Mouse (Mus musculus) stomach, postnatal 0 days (tissue): ENCODE data around the gene Ccdc159.

Experiments
- CTCF ChIP-seq: IDR thresholded peaks from 2 replicates; pipeline ENCODE4 v1.5.1; 2016; ENCODE audit warnings: antibody characterized with exemption, low read depth, mild to moderate bottlenecking, moderate library complexity
- EP300 ChIP-seq: optimal IDR thresholded peaks from 2 replicates; pipeline ENCODE3; 2016; ENCODE audit warnings: antibody characterized with exemption

- TF ChIP-seq CTCF = no peak
- TF ChIP-seq EP300 = no peak
These were observed 3.7 kb upstream of the Ccdc159 start for GRCm38 (mm10) chr9:21923490-21924098.
